Comparison of ENCODE assay signal across 8 mouse cellular contexts in genomic region chr2:138257692-138258315, GRCm38 (mm10). TPM values are rescaled to one million over a fixed set of nuclear protein-coding genes. Genes with fewer than 3 reads are reported as not detected.
A peak's percentile ranks its signal among the peaks of the same experiment; 100 is the strongest.
DNase-seq lines count a peak whose midpoint lies in the region; ATAC-seq lines count a peak whose summit lies in the region.

No protein-coding gene starts in this region.

- peaks cover 28% of the 10 kb centered on the region for H3K4me1 ChIP-seq in forebrain, embryonic 10.5 days
- peaks cover 21% of the 10 kb centered on the region for H3K4me1 ChIP-seq in hindbrain, embryonic 12.5 days
- peaks cover 17% of the 10 kb centered on the region for H3K4me1 ChIP-seq in limb, embryonic 15.5 days
- H3K4me1 ChIP-seq in midbrain, embryonic 15.5 days = peaks cover 25% of the 10 kb centered on the region

- ATAC-seq in hindbrain, embryonic 12.5 days (ENCODE audit: low FRiP score) = peak; percentile 27; the same call in 1 of the 2 replicates
- ATAC-seq in limb, embryonic 15.5 days (ENCODE audit: insufficient number of reproducible peaks, low FRiP score, low TSS enrichment, low read depth) = no peak
- ATAC-seq in midbrain, embryonic 15.5 days (replicated peaks) = peak; percentile 31

- H3K27ac ChIP-seq in forebrain, embryonic 10.5 days = peak overlapping the region; percentile 98
- H3K27ac ChIP-seq in hindbrain, embryonic 12.5 days = peak overlapping the region; percentile 93
- peak overlapping the region; percentile 98 for H3K27ac ChIP-seq in limb, embryonic 15.5 days
- H3K27ac ChIP-seq in midbrain, embryonic 15.5 days = peak overlapping the region; percentile 96

- H3K36me3 ChIP-seq in forebrain, embryonic 10.5 days (replicated peaks) = no peaks in the 10 kb centered on the region
- H3K36me3 ChIP-seq in hindbrain, embryonic 12.5 days = no peaks in the 10 kb centered on the region
- no peaks in the 10 kb centered on the region for H3K36me3 ChIP-seq in limb, embryonic 15.5 days
- H3K36me3 ChIP-seq in midbrain, embryonic 15.5 days (replicated peaks) = no peaks in the 10 kb centered on the region

- peak overlapping the region; percentile 73 for H3K4me2 ChIP-seq in hindbrain, embryonic 12.5 days (replicated peaks)
- H3K4me2 ChIP-seq in limb, embryonic 15.5 days = peak overlapping the region; percentile 61
- H3K4me2 ChIP-seq in midbrain, embryonic 15.5 days = peak overlapping the region; percentile 77

- no peaks in the 10 kb centered on the region for H3K27me3 ChIP-seq in forebrain, embryonic 10.5 days (ENCODE audit: poor library complexity, severe bottlenecking)
- H3K27me3 ChIP-seq in hindbrain, embryonic 12.5 days = no peaks in the 10 kb centered on the region
- no peaks in the 10 kb centered on the region for H3K27me3 ChIP-seq in limb, embryonic 15.5 days
- H3K27me3 ChIP-seq in midbrain, embryonic 15.5 days (replicated peaks) = no peaks in the 10 kb centered on the region

- under 1% methylated on average over 9 of the region's 10 CpGs for WGBS in forebrain, embryonic 10.5 days
- WGBS in hindbrain, embryonic 12.5 days = 3% methylated on average over 10 of the region's 10 CpGs
- WGBS in limb, embryonic 15.5 days = 1% methylated on average over 10 of the region's 10 CpGs
- under 1% methylated on average over 10 of the region's 10 CpGs for WGBS in midbrain, embryonic 15.5 days

- peak overlapping the region; percentile 88 for H3K9ac ChIP-seq in hindbrain, embryonic 12.5 days
- peak overlapping the region; percentile 98; the same call in 1 of the 2 replicates for H3K9ac ChIP-seq in limb, embryonic 15.5 days
- H3K9ac ChIP-seq in midbrain, embryonic 15.5 days = peak overlapping the region; percentile 82; the same call in 1 of the 2 replicates

- H3K9me3 ChIP-seq in forebrain, embryonic 10.5 days = no peaks in the 10 kb centered on the region; the same call in 1 of the 2 replicates
- H3K9me3 ChIP-seq in hindbrain, embryonic 12.5 days (replicated peaks) = no peaks in the 10 kb centered on the region
- H3K9me3 ChIP-seq in limb, embryonic 15.5 days = no peaks in the 10 kb centered on the region
- no peaks in the 10 kb centered on the region for H3K9me3 ChIP-seq in midbrain, embryonic 15.5 days

- DNase-seq in adrenal gland, adult 2 months = peak; percentile 54
- no peak for DNase-seq in adrenal gland, postnatal 4 days (ENCODE audit: low spot score in 2 of 2)
- peak; percentile 40 for DNase-seq in adrenal gland, adult 8-10 months
- DNase-seq in forebrain, embryonic 10.5 days (ENCODE audit: extremely low spot score, low spot score) = peak; percentile 56
- DNase-seq in yolk sac, embryonic 10.5 days (ENCODE audit: low spot score) = peak; percentile 35

- H3K4me3 ChIP-seq in forebrain, embryonic 10.5 days = peak overlapping the region; percentile 94
- H3K4me3 ChIP-seq in hindbrain, embryonic 12.5 days = peak overlapping the region; percentile 94
- peak overlapping the region; percentile 89 for H3K4me3 ChIP-seq in limb, embryonic 15.5 days
- H3K4me3 ChIP-seq in midbrain, embryonic 15.5 days = peak overlapping the region; percentile 66

RNA-seq across cellular contexts. Expression of gene Btbd3, which starts 1.4 kb away (rescaled TPM):
- total RNA-seq in adrenal gland, adult 2 months (2021) = 10 to 100 TPM; 18.3 to 19.7 TPM
- polyA plus RNA-seq in adrenal gland, adult 2 months (2012; rRNA removed) = 4.1 and 4.5 TPM in 2 replicates
- 10 to 100 TPM; 27.7 to 28.5 TPM for total RNA-seq in adrenal gland, postnatal 4 days (2021)
- 10 to 100 TPM; 18.9 to 23.2 (median 21.9) TPM for total RNA-seq in adrenal gland, adult 8-10 months (2022)
- polyA plus RNA-seq in forebrain, embryonic 10.5 days (2016; fragmentation: Nextera tagmentation; extraction: Ambion mirVana) = 12.2 and 13.0 TPM in 2 replicates
- polyA plus RNA-seq in hindbrain, embryonic 12.5 days (2016; fragmentation: Nextera tagmentation; extraction: Ambion mirVana) = 20.8 and 21.1 TPM in 2 replicates
- polyA plus RNA-seq in limb, embryonic 15.5 days (2015; fragmentation: Nextera tagmentation; extraction: Ambion mirVana) = 23.3 and 25.6 TPM in 2 replicates
- 36.0 and 42.3 TPM in 2 replicates for polyA plus RNA-seq in midbrain, embryonic 15.5 days (2015; fragmentation: Nextera tagmentation; extraction: Ambion mirVana)

Comparison
In these comparisons a context has a peak if more than half of its experiments do, and no peak if none do; other contexts are left out.
1. DNase-seq: peak in adrenal gland, adult 2 months (single experiment), adrenal gland, adult 8-10 months (single experiment), forebrain, embryonic 10.5 days (single experiment) and yolk sac, embryonic 10.5 days (single experiment); none in adrenal gland, postnatal 4 days (0 of 2).
2. Peak in every context shown above with its lines, with median percentiles within 50 percentile points of each other: H3K27ac ChIP-seq, H3K4me3 ChIP-seq, H3K4me2 ChIP-seq and H3K9ac ChIP-seq.